Mouse (Mus musculus): ENCODE measurements at regions not wholly inside any gene's neighbourhood (a gene's known extent, or its start where the extent isn't known, plus 50 kb on each side); places are given as distances from the start of the nearest gene placed in this dataset.

- intact Hi-C loops (cut with DNase I), result no loop called here
- no peak for DNase-seq
Observed at GRCm38 (mm10) chr1:35765692-35766091, 302.5 kb upstream of the Hs6st1 start.

- intact Hi-C loops (cut with DNase I), result no loop called here
- DNase-seq, result no peak
Observed at GRCm38 (mm10) chr1:35766271-35766670, 301.9 kb upstream of the Hs6st1 start.

- intact Hi-C loops (cut with DNase I), result no loop called here
- no peak for DNase-seq
Observed at GRCm38 (mm10) chr1:35772567-35772966, 295.6 kb upstream of the Hs6st1 start.

- intact Hi-C loops (cut with DNase I), result no loop called here
- no peak for DNase-seq
Observed at GRCm38 (mm10) chr1:35774566-35774965, 293.6 kb upstream of the Hs6st1 start.

GRCm38 (mm10) chr1:35782668-35783067 is 285.5 kb upstream of the Hs6st1 start:
- intact Hi-C loops (cut with DNase I), result no loop called here
- no peak for DNase-seq

GRCm38 (mm10) chr1:35783427-35783826 is 284.8 kb upstream of the Hs6st1 start:
- intact Hi-C loops (cut with DNase I), result no loop called here
- DNase-seq, result no peak

GRCm38 (mm10) chr1:35786241-35786640 is 282.0 kb upstream of the Hs6st1 start:
- intact Hi-C loops (cut with DNase I), result no loop called here
- no peak for DNase-seq

GRCm38 (mm10) chr1:35786668-35787213 is 281.5 kb upstream of the Hs6st1 start:
- intact Hi-C loops (cut with DNase I), result no loop called here
- no peak for DNase-seq

- intact Hi-C loops (cut with DNase I), result no loop called here
- no peak for DNase-seq
Observed at GRCm38 (mm10) chr1:35797064-35797463, 271.1 kb upstream of the Hs6st1 start.

- no peak for DNase-seq
- intact Hi-C loops (cut with DNase I), result no loop called here
Observed at GRCm38 (mm10) chr1:35797526-35797925, 270.7 kb upstream of the Hs6st1 start.

- DNase-seq, result no peak
Observed at GRCm38 (mm10) chr1:35805546-35805945, 262.7 kb upstream of the Hs6st1 start.

GRCm38 (mm10) chr1:35806329-35806728 is 261.9 kb upstream of the Hs6st1 start:
- no peak for DNase-seq
- intact Hi-C loops (cut with DNase I), result no loop called here

More at GRCm38 (mm10) chr1:35805546-35805945, 262.7 kb upstream of the Hs6st1 start:
- intact Hi-C loops (cut with DNase I), result no loop called here

GRCm38 (mm10) chr1:35806731-35807130 is 261.5 kb upstream of the Hs6st1 start:
- no peak for DNase-seq
- intact Hi-C loops (cut with DNase I), result no loop called here

- no peak for DNase-seq
- intact Hi-C loops (cut with DNase I), result no loop called here
Observed at GRCm38 (mm10) chr1:35808894-35809293, 259.3 kb upstream of the Hs6st1 start.

GRCm38 (mm10) chr1:35809341-35809740 is 258.9 kb upstream of the Hs6st1 start:
- DNase-seq, result no peak
- intact Hi-C loops (cut with DNase I), result no loop called here

- intact Hi-C loops (cut with DNase I), result no loop called here
Observed at GRCm38 (mm10) chr1:35810571-35811342, 257.4 kb upstream of the Hs6st1 start.

GRCm38 (mm10) chr1:35811380-35811779 is 256.8 kb upstream of the Hs6st1 start:
- intact Hi-C loops (cut with DNase I), result no loop called here
- no peak for DNase-seq

More at GRCm38 (mm10) chr1:35810571-35811342, 257.4 kb upstream of the Hs6st1 start:
- no peak for DNase-seq

- DNase-seq, result no peak
- intact Hi-C loops (cut with DNase I), result no loop called here
Observed at GRCm38 (mm10) chr1:35811795-35812194, 256.4 kb upstream of the Hs6st1 start.

GRCm38 (mm10) chr1:35813625-35814024 is 254.6 kb upstream of the Hs6st1 start:
- DNase-seq, result no peak
- intact Hi-C loops (cut with DNase I), result no loop called here

- intact Hi-C loops (cut with DNase I), result no loop called here
- no peak for DNase-seq
Observed at GRCm38 (mm10) chr1:35814207-35814606, 254.0 kb upstream of the Hs6st1 start.

GRCm38 (mm10) chr1:35814751-35815150 is 253.4 kb upstream of the Hs6st1 start:
- DNase-seq, result no peak
- intact Hi-C loops (cut with DNase I), result no loop called here

GRCm38 (mm10) chr1:35821791-35822190 is 246.4 kb upstream of the Hs6st1 start:
- no peak for DNase-seq
- intact Hi-C loops (cut with DNase I), result no loop called here
